Mouse (Mus musculus): ENCODE measurements around the gene Mfn1. TPM values are rescaled to one million over a fixed set of nuclear protein-coding genes. Genes with fewer than 3 reads are reported as not detected.

Gene Mfn1
- polyA plus RNA-seq, 1 experiment from 2014 or later: 34.4 TPM

DNA sequence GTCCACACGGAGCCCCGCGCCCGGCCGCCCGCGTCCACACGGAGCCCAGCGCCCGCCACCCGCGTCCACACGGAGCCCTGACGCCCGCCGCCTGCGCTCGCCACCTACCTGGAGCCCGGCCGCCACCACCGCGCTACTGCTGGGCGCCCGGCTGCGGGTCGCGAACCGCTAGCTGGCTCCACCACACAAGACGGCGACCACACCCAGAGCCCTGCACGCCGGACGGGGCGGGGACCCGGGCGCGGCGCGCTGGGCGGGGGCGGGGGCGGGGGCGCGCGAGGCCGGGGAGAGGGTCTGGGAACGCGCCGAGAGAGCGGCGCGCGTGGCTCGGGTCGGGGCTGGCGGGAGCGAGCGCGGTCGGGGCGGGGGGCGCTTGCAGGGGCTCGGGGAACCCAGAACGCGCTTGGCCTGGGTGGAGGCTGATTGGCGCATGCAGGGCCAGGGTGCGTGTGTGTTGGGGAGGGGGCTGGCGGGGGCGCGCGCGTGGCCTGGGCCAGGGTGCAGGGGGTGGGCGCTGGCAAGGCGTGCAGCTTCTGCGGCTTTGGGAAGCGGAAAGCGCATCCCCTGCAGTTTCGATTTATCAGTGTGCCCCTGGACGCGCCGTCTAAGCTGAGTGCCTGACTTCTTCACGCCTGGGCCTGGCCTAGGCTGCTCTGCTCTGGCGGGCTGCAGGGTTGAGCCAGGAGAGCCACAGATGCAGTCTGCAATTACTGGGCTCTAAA is 87.2 kb downstream of the Mfn1 start, which contains the start of gene Gnb4:
Gnb4 (minus strand) TSS at position 255 of the 722 bp plus-strand sequence.
- Histone ChIP-seq H3K4me3 (peak within 1 kb of the TSS; percentile 56), H3K36me3 (no peaks in the 10 kb centered on the region), H3K4me1 (0 out of 2 replicates have a peak, but pooled peaks cover 3% of the 10 kb centered on the region), H3K27me3 (no peaks in the 10 kb centered on the region), H3K4me2 (replicated peaks) (peak within 1 kb of the TSS; percentile 54), H3K9ac (replicated peaks) (peak within 1 kb of the TSS; percentile 64), H3K9me3 (no peaks in the 10 kb centered on the region), H3K27ac (replicated peaks) (peak within 1 kb of the TSS; percentile 77)
- peak; percentile 89 for ATAC-seq (replicated peaks)
- under 1% methylated on average over 75 of the region's 83 CpGs for WGBS

DNA sequence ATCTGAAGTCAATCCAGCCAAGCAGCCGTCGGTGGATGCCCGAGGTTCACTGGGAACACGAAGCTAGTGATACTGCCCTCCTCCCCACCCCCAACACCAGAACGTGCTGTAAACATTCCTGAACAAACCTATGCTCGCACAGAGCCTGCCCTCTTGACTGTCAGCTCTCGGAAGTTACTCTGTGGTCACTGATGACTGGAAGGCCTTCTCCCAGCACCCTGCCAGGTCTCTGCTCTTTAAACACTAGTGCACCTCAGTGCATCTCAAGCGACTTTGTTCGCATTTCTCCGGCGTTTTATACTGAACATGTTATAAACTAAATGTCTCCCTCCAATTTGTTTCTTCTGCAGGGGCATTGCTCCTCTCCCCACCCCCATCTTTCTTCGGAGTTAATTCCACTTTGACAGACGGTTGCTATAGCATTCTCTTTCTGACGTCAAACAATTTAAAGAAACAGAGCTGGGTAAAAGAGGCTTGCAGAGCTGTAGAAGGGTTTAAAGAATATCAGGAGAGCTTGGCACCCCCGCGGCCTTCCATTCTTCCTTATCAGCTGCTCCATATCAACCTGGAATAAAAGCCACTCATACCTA is 87.9 kb downstream of the Mfn1 start:
- peak; percentile 43 for ATAC-seq (replicated peaks)

GRCm38 (mm10) chr3:32621658-32622057 is 92.4 kb downstream of the Mfn1 start:
- Histone ChIP-seq H3K4me1 (0 out of 2 replicates have a peak, but pooled peaks cover 3% of the 10 kb centered on the region), H3K4me3 (no peak overlapping the region), H3K4me2 (replicated peaks) (no peak overlapping the region), H3K9me3 (no peaks in the 10 kb centered on the region), H3K36me3 (no peaks in the 10 kb centered on the region), H3K27ac (replicated peaks) (no peak overlapping the region), H3K27me3 (no peaks in the 10 kb centered on the region), H3K9ac (replicated peaks) (no peak overlapping the region)
- no peak for ATAC-seq (replicated peaks)
- 97% methylated on average over 1 of the region's 1 CpGs for WGBS

More for the DNA sequence above, 87.9 kb downstream of the Mfn1 start:
- H3K4me2 ChIP-seq (replicated peaks): peak overlapping the region; percentile 54
- H3K27ac ChIP-seq (replicated peaks): peak overlapping the region; percentile 77
- peak overlapping the region; percentile 64 for H3K9ac ChIP-seq (replicated peaks)
- 0 out of 2 replicates have a peak, but pooled peaks cover 3% of the 10 kb centered on the region for H3K4me1 ChIP-seq
- no peaks in the 10 kb centered on the region for H3K27me3 ChIP-seq
- H3K4me3 ChIP-seq: peak overlapping the region; percentile 56
- 20% methylated on average over 16 of the region's 16 CpGs for WGBS
- no peaks in the 10 kb centered on the region for H3K36me3 ChIP-seq
- H3K9me3 ChIP-seq: no peaks in the 10 kb centered on the region

- 0 out of 2 replicates have a peak, but pooled peaks cover under 1% of the 10 kb centered on the region for H3K4me1 ChIP-seq
- H3K36me3 ChIP-seq: no peaks in the 10 kb centered on the region
- no peaks in the 10 kb centered on the region for H3K9me3 ChIP-seq
- H3K9ac ChIP-seq (replicated peaks): no peak overlapping the region
- H3K4me3 ChIP-seq: no peak overlapping the region
- H3K4me2 ChIP-seq (replicated peaks): no peak overlapping the region
- no peak overlapping the region for H3K27ac ChIP-seq (replicated peaks)
- H3K27me3 ChIP-seq: no peaks in the 10 kb centered on the region
- 89% methylated on average over 3 of the region's 3 CpGs for WGBS
- no peak for ATAC-seq (replicated peaks)
Measured at GRCm38 (mm10) chr3:32622106-32622505, 92.8 kb downstream of the Mfn1 start.

GRCm38 (mm10) chr3:32628141-32628540 is 98.9 kb downstream of the Mfn1 start:
- H3K27me3 ChIP-seq: no peaks in the 10 kb centered on the region
- no peak overlapping the region for H3K4me2 ChIP-seq (replicated peaks)
- H3K4me1 ChIP-seq: no peaks in the 10 kb centered on the region
- no peak overlapping the region for H3K9ac ChIP-seq (replicated peaks)
- no peaks in the 10 kb centered on the region for H3K36me3 ChIP-seq
- no peak overlapping the region for H3K27ac ChIP-seq (replicated peaks)
- no peaks in the 10 kb centered on the region for H3K9me3 ChIP-seq
- no peak for ATAC-seq (replicated peaks)
- H3K4me3 ChIP-seq: no peak overlapping the region
- 85% methylated on average over 7 of the region's 7 CpGs for WGBS

Other genes with a start within 250 kb of the Mfn1 start
- 6.4 and 6.5 TPM in 2 replicates for gene Zmat3, start 163.5 kb upstream of the Mfn1 start, polyA plus RNA-seq (2015; fragmentation: Nextera tagmentation; extraction: Ambion mirVana)
- 14.8 and 17.6 TPM in 2 replicates for gene Pik3ca, start 131.8 kb upstream of the Mfn1 start, polyA plus RNA-seq (2015; fragmentation: Nextera tagmentation; extraction: Ambion mirVana)
- 0.14 and 0.25 TPM in 2 replicates for gene Kcnmb3, start 37.2 kb upstream of the Mfn1 start, polyA plus RNA-seq (2015; fragmentation: Nextera tagmentation; extraction: Ambion mirVana)
- 37.9 and 39.3 TPM in 2 replicates for gene Zfp639, start 19.2 kb upstream of the Mfn1 start, polyA plus RNA-seq (2015; fragmentation: Nextera tagmentation; extraction: Ambion mirVana)
- gene Gnb4, start 87.1 kb downstream of the Mfn1 start, polyA plus RNA-seq (2015; fragmentation: Nextera tagmentation; extraction: Ambion mirVana): 70.9 and 71.8 TPM in 2 replicates
- gene Actl6a, start 176.8 kb downstream of the Mfn1 start, polyA plus RNA-seq (2015; fragmentation: Nextera tagmentation; extraction: Ambion mirVana): 126 and 139 TPM in 2 replicates
- gene Ndufb5, start 207.5 kb downstream of the Mfn1 start, polyA plus RNA-seq (2015; fragmentation: Nextera tagmentation; extraction: Ambion mirVana): 287 and 299 TPM in 2 replicates
- gene Mrpl47, start 208.1 kb downstream of the Mfn1 start, polyA plus RNA-seq (2015; fragmentation: Nextera tagmentation; extraction: Ambion mirVana): 36.6 and 38.1 TPM in 2 replicates